Mouse (Mus musculus) olfactory bulb, adult 2 months (tissue): Measurements from ENCODE around the gene Gid4.

Source experiments
- CTCF ChIP-seq: fragments of 200-500 bp; IDR thresholded peaks from 2 replicates; pipeline ENCODE4 v1.5.1; 2012; ENCODE audit warnings: low read depth, mild to moderate bottlenecking, low read length, moderate library complexity; ENCODE audit not compliant: insufficient read depth
- POLR2A ChIP-seq: fragments of 200-500 bp; IDR thresholded peaks from 2 replicates; pipeline ENCODE4 v1.6.1; 2012; ENCODE audit warnings: mild to moderate bottlenecking, low read depth, low read length, moderate library complexity; ENCODE audit not compliant: insufficient read depth

DNA sequence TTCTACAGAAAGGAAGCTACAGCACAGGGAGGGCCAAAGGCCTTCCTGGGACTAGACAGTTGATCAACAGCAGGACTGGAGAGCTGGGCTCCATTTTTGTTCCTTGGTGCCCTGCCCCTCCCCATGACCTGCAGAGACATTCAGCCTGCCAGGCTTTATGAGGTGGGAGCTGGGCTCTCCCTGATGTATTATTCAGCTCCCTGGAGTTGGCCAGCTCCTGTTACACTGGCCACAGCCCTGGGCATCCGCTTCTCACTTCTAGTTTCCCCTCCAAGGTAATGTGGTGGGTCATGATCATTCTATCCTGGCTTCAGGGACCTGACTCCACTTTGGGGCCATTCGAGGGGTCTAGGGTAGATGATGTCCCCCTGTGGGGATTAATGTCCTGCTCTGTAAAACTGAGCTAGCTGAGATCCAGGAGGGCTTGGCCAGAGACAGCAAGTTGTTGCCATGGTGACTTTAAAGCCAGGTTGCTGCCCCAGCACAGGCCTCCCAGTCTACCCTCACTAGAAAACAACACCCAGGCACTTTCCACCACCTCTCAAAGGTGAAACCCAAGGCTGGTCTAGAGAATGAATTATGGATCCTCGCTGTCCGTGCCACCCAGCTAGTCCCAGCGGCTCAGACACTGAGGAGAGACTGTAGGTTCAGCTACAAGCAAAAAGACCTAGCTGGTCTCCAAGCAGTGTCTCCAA, 58.9 kb downstream of the Gid4 start:
- TF ChIP-seq POLR2A = no peak
- no peak for TF ChIP-seq CTCF
